Mouse (Mus musculus) limb, embryonic 11.5 days (tissue): Measurements from ENCODE around the gene Slc44a3. TPM values are rescaled to one million over a fixed set of nuclear protein-coding genes. Genes with fewer than 3 reads are reported as not detected.

Source experiments
- ATAC-seq: fragments of 200-750 bp; cut with Nextera tagmentation; 2 replicates; pipeline ENCODE4 v1.8.0; 2017; ENCODE audit warnings: low read depth; ENCODE audit not compliant: insufficient number of reproducible peaks, low FRiP score, low TSS enrichment
- DNase-seq: peaks from one replicate; pipeline ENCODE4 v3.0.0-alpha.2; 2015; ENCODE audit warnings: low spot score
- H3K27ac ChIP-seq: fragments of 300-500 bp; sonication (generic); replicated peaks from 2 replicates; pipeline ENCODE4 v1.5.1; 2014; ENCODE audit warnings: low read depth, mild to moderate bottlenecking, low read length
- H3K27me3 ChIP-seq: fragments of 300-500 bp; sonication (generic); 2 replicates; pipeline ENCODE4 v1.6.1; 2014; ENCODE audit warnings: mild to moderate bottlenecking, low read length, mixed read lengths; ENCODE audit not compliant: control insufficient read depth, insufficient read depth
- H3K36me3 ChIP-seq: fragments of 300-500 bp; sonication (generic); 2 replicates; pipeline ENCODE4 v1.6.1; 2014; ENCODE audit warnings: mild to moderate bottlenecking, low read length, moderate library complexity, mixed read lengths; ENCODE audit not compliant: control insufficient read depth, insufficient read depth
- H3K4me1 ChIP-seq: fragments of 300-500 bp; sonication (generic); 2 replicates; pipeline ENCODE4 v1.6.1; 2014; ENCODE audit warnings: low read length, mixed read lengths; ENCODE audit not compliant: control insufficient read depth, insufficient read depth
- H3K4me2 ChIP-seq: fragments of 300-500 bp; sonication (generic); 2 replicates; pipeline ENCODE4 v1.6.1; 2014; ENCODE audit warnings: low read depth, mild to moderate bottlenecking, moderate library complexity; ENCODE audit not compliant: severe bottlenecking
- H3K4me3 ChIP-seq: fragments of 300-500 bp; sonication (generic); 2 replicates; pipeline ENCODE4 v1.5.1; 2014; ENCODE audit warnings: low read depth, low read length
- H3K9ac ChIP-seq: fragments of 300-500 bp; sonication (generic); 2 replicates; pipeline ENCODE4 v1.6.1; 2014; ENCODE audit warnings: mild to moderate bottlenecking, low read length
- H3K9me3 ChIP-seq: fragments of 300-500 bp; sonication (generic); 2 replicates; pipeline ENCODE4 v1.6.1; 2016; ENCODE audit warnings: low read length; ENCODE audit not compliant: control insufficient read depth
- WGBS: fragments of 180-500 bp; shearing (Covaris S2); extraction: QIAGEN DNeasy Blood & Tissue Kit; methylation state at CpG from one replicate; pipeline ENCODE4 v1.1.7; 2014; 5-methylcytosine and 5-hydroxymethylcytosine counted together
- polyA plus RNA-seq: library from polyadenylated mRNA; unstranded; fragments of >200 nt; fragmentation: Nextera tagmentation; extraction: Ambion mirVana; gene quantifications from 2 replicates; pipeline ENCODE4 v1.2.1, GENCODE M21; 2014

The Slc44a3 gene
- polyA plus RNA-seq, 1 experiment from 2014 or later: 0.75 TPM

DNA sequence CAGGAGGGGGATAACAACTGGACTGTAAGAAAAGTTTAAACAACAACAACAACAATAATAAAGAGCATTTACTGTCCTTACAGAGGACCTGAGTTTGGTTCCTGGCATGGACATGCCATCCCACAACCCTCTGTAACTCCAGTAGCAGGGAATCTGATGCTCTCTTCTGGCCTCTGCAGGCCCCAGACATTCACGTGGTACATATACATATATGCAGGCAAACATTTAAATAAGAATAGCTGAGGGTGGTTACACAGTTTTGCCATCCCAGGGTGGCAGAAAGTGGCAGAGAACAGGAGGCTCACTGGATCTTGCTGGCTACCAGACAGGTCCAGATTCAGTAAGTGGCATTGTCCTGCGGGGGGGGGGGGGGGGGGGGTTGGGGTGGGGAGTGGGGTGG, 64.1 kb downstream of the Slc44a3 start:
- H3K9ac ChIP-seq: no peak overlapping the region
- ATAC-seq (no peak), DNase-seq (no peak)
- H3K36me3 ChIP-seq: no peaks in the 10 kb centered on the region
- WGBS: 26% methylated on average over 1 of the region's 2 CpGs
- H3K27me3 ChIP-seq: no peaks in the 10 kb centered on the region
- no peak overlapping the region for H3K27ac ChIP-seq
- no peaks in the 10 kb centered on the region for H3K9me3 ChIP-seq
- H3K4me3 ChIP-seq: no peak overlapping the region
- H3K4me1 ChIP-seq: peaks cover 10% of the 10 kb centered on the region
- H3K4me2 ChIP-seq: no peak overlapping the region

DNA sequence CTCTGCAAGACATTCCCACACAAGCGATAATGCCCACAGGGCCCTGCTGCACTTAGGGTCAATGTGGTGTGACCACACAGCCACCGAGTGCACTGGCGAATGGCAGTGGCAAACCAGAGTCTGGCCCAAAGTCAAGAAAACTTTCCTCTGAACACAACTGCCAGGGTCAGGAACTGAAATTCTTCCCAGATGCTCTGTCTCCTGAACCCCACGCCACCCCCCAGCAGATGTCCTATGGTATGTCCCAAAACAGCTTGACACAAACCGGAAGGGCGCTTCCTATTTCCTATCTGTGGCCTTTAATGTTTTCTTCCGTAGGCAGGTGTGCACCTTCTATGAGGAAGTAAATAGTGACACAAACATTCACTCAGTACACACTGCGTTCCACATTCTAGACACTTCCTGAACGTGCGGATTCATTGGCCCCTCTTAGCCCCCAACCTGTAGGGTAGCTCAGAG, 65.1 kb downstream of the Slc44a3 start:
- H3K36me3 ChIP-seq: no peaks in the 10 kb centered on the region
- no peak overlapping the region for H3K9ac ChIP-seq
- H3K27me3 ChIP-seq: no peaks in the 10 kb centered on the region
- H3K4me3 ChIP-seq: no peak overlapping the region
- no peak for DNase-seq
- ATAC-seq: no peak
- H3K9me3 ChIP-seq: no peaks in the 10 kb centered on the region
- no peak overlapping the region for H3K4me2 ChIP-seq
- 83% methylated on average over 10 of the region's 10 CpGs for WGBS
- H3K4me1 ChIP-seq: peaks cover 10% of the 10 kb centered on the region
- no peak overlapping the region for H3K27ac ChIP-seq

DNA sequence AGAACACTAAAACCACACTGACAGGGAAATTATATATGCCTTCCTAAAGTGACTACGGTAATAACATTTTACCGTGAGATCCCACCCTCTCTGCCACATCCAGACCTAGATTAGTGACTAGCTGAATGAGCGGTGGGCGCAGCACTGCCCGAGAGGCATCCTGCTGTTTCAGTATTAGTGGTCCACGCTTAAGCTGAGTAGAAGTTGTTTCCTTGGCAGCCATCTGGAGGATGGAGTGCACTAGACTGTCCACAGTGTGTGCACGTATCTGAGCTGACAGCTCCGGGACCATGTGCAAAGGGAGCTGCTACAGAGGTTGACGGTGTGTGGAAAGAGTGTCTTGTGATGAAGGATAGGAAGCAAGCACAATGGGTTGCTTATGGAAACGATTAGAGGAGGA, 66.4 kb downstream of the Slc44a3 start:
- DNase-seq (no peak), ATAC-seq (no peak)
- Histone ChIP-seq H3K4me3 (no peak overlapping the region), H3K4me2 (no peak overlapping the region), H3K4me1 (peaks cover 10% of the 10 kb centered on the region), H3K9ac (no peak overlapping the region), H3K36me3 (no peaks in the 10 kb centered on the region), H3K27ac (no peak overlapping the region), H3K27me3 (no peaks in the 10 kb centered on the region), H3K9me3 (no peaks in the 10 kb centered on the region)
- WGBS: 73% methylated on average over 10 of the region's 10 CpGs

DNA sequence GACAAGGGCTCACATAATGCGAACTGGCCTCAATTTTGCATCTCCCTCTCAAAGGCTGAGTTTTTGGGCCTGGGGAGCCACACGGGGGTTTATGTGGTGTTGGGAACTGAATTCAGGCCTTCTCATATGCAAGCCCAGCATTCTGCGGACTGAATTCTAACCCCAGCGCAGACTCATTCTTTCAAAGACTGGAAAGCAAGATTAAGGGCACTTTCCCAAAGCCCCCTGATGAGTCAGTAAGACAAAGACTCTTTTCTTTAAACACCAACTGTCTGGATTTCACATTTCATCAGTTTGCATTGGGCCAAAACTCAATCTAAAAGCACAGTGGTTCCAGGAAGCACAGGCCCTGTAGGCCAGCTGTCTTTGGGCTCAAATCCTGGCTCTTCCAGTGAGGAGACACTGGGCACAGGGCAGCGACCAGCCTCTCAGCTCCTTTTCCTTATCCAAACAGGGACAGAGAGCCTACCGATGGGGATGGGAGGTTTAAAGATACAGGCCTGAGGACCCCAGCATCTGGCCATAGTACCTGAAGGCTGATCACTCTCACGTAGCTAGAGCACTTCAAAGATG, 67.4 kb downstream of the Slc44a3 start:
- Histone ChIP-seq H3K27me3 (no peaks in the 10 kb centered on the region), H3K4me3 (no peak overlapping the region), H3K4me2 (no peak overlapping the region), H3K9ac (no peak overlapping the region), H3K36me3 (peaks cover 4% of the 10 kb centered on the region; the same call in 1 of the 2 replicates), H3K4me1 (peaks cover 10% of the 10 kb centered on the region), H3K9me3 (no peaks in the 10 kb centered on the region), H3K27ac (no peak overlapping the region)
- ATAC-seq: no peak
- WGBS: 79% methylated on average over 7 of the region's 7 CpGs
- DNase-seq: no peak

DNA sequence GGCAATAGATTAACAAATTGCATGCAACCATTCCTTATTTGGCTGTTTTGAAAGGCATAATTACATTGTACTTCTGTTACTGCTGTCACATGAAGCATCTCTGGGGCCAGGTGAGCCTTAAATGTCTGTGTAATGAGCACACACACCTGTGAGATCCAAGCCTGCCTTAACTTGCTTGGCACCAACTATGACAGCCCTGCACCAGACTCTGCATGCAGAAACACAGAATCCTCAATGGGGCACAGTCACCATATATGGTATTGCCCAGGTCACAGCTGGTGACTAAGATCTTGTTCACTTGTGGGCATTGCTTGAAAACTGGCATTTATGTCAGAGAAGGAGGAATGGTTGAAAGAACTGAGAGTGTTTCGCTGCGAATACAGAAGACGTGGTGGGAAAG, 69.4 kb downstream of the Slc44a3 start:
- H3K27me3 ChIP-seq: no peaks in the 10 kb centered on the region
- H3K27ac ChIP-seq: no peak overlapping the region
- no peak overlapping the region for H3K4me3 ChIP-seq
- H3K36me3 ChIP-seq: peaks cover 8% of the 10 kb centered on the region
- WGBS: 83% methylated on average over 3 of the region's 3 CpGs
- no peaks in the 10 kb centered on the region for H3K4me1 ChIP-seq
- H3K9me3 ChIP-seq: no peaks in the 10 kb centered on the region
- DNase-seq: no peak
- H3K4me2 ChIP-seq: no peak overlapping the region
- no peak overlapping the region for H3K9ac ChIP-seq
- no peak for ATAC-seq

DNA sequence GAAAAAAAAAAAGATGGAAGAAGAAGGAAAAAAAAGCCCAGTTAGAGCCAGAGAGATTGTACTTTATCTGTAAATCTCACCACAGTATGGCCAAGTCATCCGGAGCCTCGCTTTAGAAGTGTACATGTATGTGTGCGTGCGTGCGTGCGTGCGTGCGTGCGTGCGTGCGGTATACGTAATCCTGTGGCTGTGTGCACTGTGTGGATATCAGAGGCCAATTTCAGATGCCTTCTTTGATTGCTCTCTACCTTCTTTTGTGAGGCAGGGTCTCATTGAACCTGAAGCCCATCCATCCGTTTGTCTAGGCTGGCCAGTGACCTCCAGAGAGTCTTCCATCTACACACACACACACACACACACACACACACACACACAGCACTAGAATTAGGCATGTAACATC, 70.7 kb downstream of the Slc44a3 start:
- peaks cover 12% of the 10 kb centered on the region for H3K36me3 ChIP-seq
- WGBS: 97% methylated on average over 13 of the region's 13 CpGs

DNA sequence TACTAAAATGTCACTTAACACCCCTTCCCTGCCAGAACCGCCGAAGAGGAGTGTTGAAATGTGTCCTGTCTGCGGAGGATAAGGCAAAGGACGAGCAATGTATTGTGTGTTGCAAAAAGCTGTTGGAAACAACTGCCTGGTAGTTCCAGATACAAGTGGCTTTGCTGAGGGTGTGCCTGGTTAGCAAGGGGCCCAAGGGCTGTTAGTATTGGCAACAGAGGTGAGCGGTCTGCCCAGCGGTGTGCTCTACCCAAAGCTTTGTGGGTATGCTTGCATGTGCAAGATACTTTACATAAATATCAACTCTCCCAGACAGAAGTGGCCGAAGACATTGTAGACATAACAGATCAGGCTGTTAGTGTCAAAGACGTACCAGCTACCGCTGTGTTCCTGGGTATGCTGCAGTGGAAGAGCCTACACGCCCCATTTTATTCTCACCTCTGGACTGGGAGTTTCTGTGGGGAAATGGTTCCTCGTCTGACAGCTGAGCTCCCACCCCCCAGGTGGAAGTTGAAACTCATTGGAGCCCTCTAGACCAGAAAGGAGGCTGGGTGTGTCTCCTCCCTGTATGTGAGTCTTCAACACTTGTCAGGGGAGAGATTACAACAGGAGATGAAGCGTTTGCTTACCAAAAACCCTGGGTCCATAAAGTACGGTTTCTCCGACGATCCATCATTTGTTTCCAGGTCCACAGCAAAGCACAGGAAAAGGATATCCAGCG, 71.6 kb downstream of the Slc44a3 start:
- H3K27me3 ChIP-seq: no peaks in the 10 kb centered on the region
- no peak overlapping the region for H3K27ac ChIP-seq
- H3K36me3 ChIP-seq: peaks cover 20% of the 10 kb centered on the region
- ATAC-seq: no peak
- H3K4me1 ChIP-seq: no peaks in the 10 kb centered on the region
- WGBS: 89% methylated on average over 16 of the region's 16 CpGs
- no peak overlapping the region for H3K4me3 ChIP-seq
- H3K9ac ChIP-seq: no peak overlapping the region
- DNase-seq: no peak
- no peaks in the 10 kb centered on the region for H3K9me3 ChIP-seq
- H3K4me2 ChIP-seq: no peak overlapping the region

More for the DNA sequence above, 70.7 kb downstream of the Slc44a3 start:
- Histone ChIP-seq H3K9me3 (no peaks in the 10 kb centered on the region), H3K4me2 (no peak overlapping the region), H3K9ac (no peak overlapping the region), H3K4me3 (no peak overlapping the region), H3K27me3 (no peaks in the 10 kb centered on the region), H3K27ac (no peak overlapping the region), H3K4me1 (no peaks in the 10 kb centered on the region)
- DNase-seq (no peak), ATAC-seq (no peak)

DNA sequence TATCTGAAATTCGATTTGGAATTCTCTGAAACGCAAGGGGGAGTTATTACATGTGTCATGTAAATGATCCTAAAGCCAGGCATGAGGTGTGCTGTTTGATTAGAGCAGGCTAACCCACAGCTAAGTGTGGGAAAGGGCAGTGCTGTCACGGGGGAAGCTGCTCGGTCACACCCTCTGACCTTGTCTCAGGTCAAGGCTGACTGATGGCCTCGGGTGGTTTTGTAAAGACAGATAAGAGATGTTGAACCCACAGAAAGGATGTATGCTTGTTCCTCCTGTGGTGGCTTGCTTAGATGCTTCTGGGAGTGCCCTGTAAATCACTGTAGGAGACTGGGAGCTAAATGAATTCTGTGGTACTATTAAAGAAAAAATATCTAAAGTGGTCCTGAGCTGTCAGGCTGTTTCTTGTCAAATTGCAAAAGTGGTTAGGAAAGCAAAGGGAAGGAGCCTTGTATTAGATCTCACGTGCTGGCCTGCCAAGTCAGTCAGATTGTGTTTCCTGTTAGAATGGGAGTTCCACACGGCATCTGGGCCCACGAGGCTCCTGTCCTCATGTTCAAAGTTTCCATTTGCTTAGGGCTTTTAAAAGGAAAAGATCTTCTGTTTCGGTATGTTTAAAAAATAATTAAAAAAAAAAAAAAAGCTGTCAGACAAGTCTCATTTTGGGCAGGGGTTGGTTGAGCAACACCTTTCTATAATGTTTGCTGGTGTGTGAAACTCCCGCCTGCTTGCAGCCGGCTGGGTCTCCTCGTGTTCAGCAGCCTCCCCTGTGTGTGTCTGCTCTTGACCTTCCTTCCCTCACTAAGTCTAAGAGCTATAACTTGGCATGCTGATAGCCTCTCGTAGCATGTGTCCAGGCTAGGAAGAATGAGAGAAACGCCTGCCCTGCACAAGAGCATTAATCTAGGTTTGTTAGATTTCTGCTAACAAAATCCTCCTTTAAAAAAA, 73.4 kb downstream of the Slc44a3 start:
- Histone ChIP-seq H3K27me3 (no peaks in the 10 kb centered on the region), H3K4me1 (no peaks in the 10 kb centered on the region), H3K9ac (no peak overlapping the region), H3K4me3 (no peak overlapping the region), H3K36me3 (peaks cover 23% of the 10 kb centered on the region), H3K9me3 (no peaks in the 10 kb centered on the region), H3K27ac (no peak overlapping the region), H3K4me2 (no peak overlapping the region)
- DNase-seq (no peak), ATAC-seq (no peak)
- WGBS: 82% methylated on average over 14 of the region's 14 CpGs
